Mouse (Mus musculus): Measurements from ENCODE around the gene Vwa5b2. TPM values are rescaled to one million over a fixed set of nuclear protein-coding genes. Genes with fewer than 3 reads are reported as not detected.

Gene Vwa5b2
- polyA plus RNA-seq (2016; fragmentation: Nextera tagmentation; extraction: Ambion mirVana): 1.7 and 4.5 TPM in 2 replicates

GRCm38 (mm10) chr16:20589366-20589938 is at the start of gene Vwa5b2:
Gene Vwa5b2, plus strand, starts transcription at chr16:20589471.
- H3K4me1 ChIP-seq: peaks cover 24% of the 10 kb centered on the region

DNA sequence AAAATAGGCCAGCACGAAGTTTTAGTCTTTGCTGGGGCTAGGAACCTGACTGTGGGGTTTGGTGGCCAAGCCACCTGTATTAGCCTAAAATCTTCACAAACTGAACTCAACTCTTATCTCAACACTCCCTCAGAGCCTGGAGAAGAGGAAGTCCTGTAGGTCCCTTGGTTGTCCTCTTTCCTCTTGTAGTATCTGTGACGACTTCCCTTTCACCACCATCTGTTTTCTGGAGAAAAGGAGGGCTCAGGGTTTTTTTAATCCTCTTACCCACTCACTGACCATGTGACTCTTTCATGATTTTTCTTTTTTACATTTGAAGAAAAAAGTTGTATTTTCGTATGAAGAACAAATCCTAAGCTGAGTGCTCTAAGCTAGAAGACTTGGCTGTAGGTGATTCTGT is 49.6 kb upstream of the Vwa5b2 start:
- 84% methylated on average over 3 of the region's 3 CpGs for WGBS
- no peaks in the 10 kb centered on the region for H3K9me3 ChIP-seq (replicated peaks)
- no peaks in the 10 kb centered on the region for H3K27me3 ChIP-seq (ENCODE audit: low read depth, poor library complexity, severe bottlenecking)
- DNase-seq (ENCODE audit: low spot score): no peak
- H3K27ac ChIP-seq (replicated peaks): no peak overlapping the region
- H3K4me1 ChIP-seq: peaks cover 29% of the 10 kb centered on the region
- H3K4me3 ChIP-seq: no peak overlapping the region
- peaks cover 68% of the 10 kb centered on the region for H3K36me3 ChIP-seq

More at GRCm38 (mm10) chr16:20589366-20589938, at the start of gene Vwa5b2:
- Histone ChIP-seq H3K4me3 (peak within 1 kb of the TSS; percentile 67), H3K36me3 (no peaks in the 10 kb centered on the region), H3K27me3 (ENCODE audit: low read depth, poor library complexity, severe bottlenecking) (peaks cover 64% of the 10 kb centered on the region), H3K9me3 (replicated peaks) (no peaks in the 10 kb centered on the region), H3K27ac (replicated peaks) (peak within 1 kb of the TSS; percentile 66)
- peak; percentile 62 for DNase-seq (ENCODE audit: low spot score)
- WGBS: under 1% methylated on average over 24 of the region's 24 CpGs

DNA sequence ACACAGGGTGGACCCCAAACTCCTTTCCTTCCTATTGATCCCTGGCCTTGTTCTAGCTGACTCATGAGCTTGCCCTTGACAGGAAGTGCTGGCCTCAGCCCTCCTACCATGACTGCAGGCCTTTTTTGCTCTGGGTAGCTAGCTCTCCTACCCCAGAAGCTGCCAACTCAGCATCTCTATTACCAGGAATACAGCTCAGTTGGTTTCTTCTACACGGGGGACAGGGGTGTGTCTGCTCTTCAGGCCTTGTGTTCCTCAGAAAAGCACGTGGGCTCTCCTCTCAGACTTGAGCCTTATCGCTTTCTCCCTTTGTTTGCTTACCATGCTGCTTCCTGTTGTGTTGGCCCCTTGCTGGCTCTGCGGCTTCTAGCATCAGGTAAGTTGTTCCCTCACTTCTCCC is 48.8 kb upstream of the Vwa5b2 start:
- peaks cover 76% of the 10 kb centered on the region for H3K36me3 ChIP-seq
- H3K4me3 ChIP-seq: no peak overlapping the region
- no peaks in the 10 kb centered on the region for H3K27me3 ChIP-seq (ENCODE audit: low read depth, poor library complexity, severe bottlenecking)
- H3K4me1 ChIP-seq: peaks cover 29% of the 10 kb centered on the region
- no peak for DNase-seq (ENCODE audit: low spot score)
- no peaks in the 10 kb centered on the region for H3K9me3 ChIP-seq (replicated peaks)
- 89% methylated on average over 4 of the region's 4 CpGs for WGBS
- no peak overlapping the region for H3K27ac ChIP-seq (replicated peaks)

GRCm38 (mm10) chr16:20545696-20546095 is 43.6 kb upstream of the Vwa5b2 start:
- no peaks in the 10 kb centered on the region for H3K9me3 ChIP-seq (replicated peaks)
- WGBS: 90% methylated on average over 10 of the region's 10 CpGs
- peaks cover 62% of the 10 kb centered on the region for H3K36me3 ChIP-seq

DNA sequence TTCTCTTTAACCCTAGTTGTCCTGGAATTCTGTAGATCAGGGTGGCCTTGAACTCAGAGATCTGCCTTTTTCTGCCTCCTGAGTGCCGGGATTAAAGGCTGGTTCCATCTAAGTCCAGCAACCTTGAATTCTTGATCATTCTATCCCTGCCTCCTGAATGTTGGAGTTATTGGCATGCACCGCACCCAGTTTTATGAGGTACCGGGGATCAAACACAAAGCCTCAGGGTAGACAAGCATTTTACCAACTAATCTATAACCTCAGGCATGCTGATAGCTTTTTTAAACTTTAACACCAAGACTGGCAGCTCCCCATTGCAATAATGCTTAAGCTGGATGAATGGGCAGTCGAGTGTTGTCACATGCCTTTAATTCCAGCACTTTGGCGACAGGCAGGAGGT is 41.8 kb upstream of the Vwa5b2 start:
- peaks cover 61% of the 10 kb centered on the region for H3K36me3 ChIP-seq

More at GRCm38 (mm10) chr16:20545696-20546095, 43.6 kb upstream of the Vwa5b2 start:
- peaks cover 18% of the 10 kb centered on the region for H3K4me1 ChIP-seq
- no peak overlapping the region for H3K27ac ChIP-seq (replicated peaks)
- no peaks in the 10 kb centered on the region for H3K27me3 ChIP-seq (ENCODE audit: low read depth, poor library complexity, severe bottlenecking)
- no peak for DNase-seq (ENCODE audit: low spot score)
- H3K4me3 ChIP-seq: no peak overlapping the region

GRCm38 (mm10) chr16:20548096-20548948 is 40.9 kb upstream of the Vwa5b2 start, which contains the start of gene Abcf3:
Gene Abcf3, plus strand, starts transcription at chr16:20548577.
- DNase-seq (ENCODE audit: low spot score): peak; percentile 98
- peak within 1 kb of the TSS; percentile 87 for H3K4me3 ChIP-seq
- peaks cover 18% of the 10 kb centered on the region for H3K4me1 ChIP-seq
- under 1% methylated on average over 56 of the region's 56 CpGs for WGBS
- H3K9me3 ChIP-seq (replicated peaks): no peaks in the 10 kb centered on the region
- peaks cover 62% of the 10 kb centered on the region for H3K36me3 ChIP-seq
- H3K27me3 ChIP-seq (ENCODE audit: low read depth, poor library complexity, severe bottlenecking): no peaks in the 10 kb centered on the region
- peak within 1 kb of the TSS; percentile 77 for H3K27ac ChIP-seq (replicated peaks)

More for the DNA sequence above, 41.8 kb upstream of the Vwa5b2 start:
- peak overlapping the region; percentile 87 for H3K4me3 ChIP-seq
- no peak for DNase-seq (ENCODE audit: low spot score)
- WGBS: 60% methylated on average over 5 of the region's 5 CpGs
- H3K27ac ChIP-seq (replicated peaks): peak overlapping the region; percentile 77; the same call in 1 of the 2 replicates
- H3K4me1 ChIP-seq: peaks cover 18% of the 10 kb centered on the region
- no peaks in the 10 kb centered on the region for H3K9me3 ChIP-seq (replicated peaks)
- no peaks in the 10 kb centered on the region for H3K27me3 ChIP-seq (ENCODE audit: low read depth, poor library complexity, severe bottlenecking)

- no peak for DNase-seq (ENCODE audit: low spot score)
- H3K36me3 ChIP-seq: peaks cover 63% of the 10 kb centered on the region
- WGBS: 56% methylated on average over 9 of the region's 9 CpGs
- peak overlapping the region; percentile 87 for H3K4me3 ChIP-seq
- peaks cover 18% of the 10 kb centered on the region for H3K4me1 ChIP-seq
- no peaks in the 10 kb centered on the region for H3K27me3 ChIP-seq (ENCODE audit: low read depth, poor library complexity, severe bottlenecking)
- H3K27ac ChIP-seq (replicated peaks): peak overlapping the region; percentile 77
- H3K9me3 ChIP-seq (replicated peaks): no peaks in the 10 kb centered on the region
Observed at GRCm38 (mm10) chr16:20549161-20549560, 40.1 kb upstream of the Vwa5b2 start.

DNA sequence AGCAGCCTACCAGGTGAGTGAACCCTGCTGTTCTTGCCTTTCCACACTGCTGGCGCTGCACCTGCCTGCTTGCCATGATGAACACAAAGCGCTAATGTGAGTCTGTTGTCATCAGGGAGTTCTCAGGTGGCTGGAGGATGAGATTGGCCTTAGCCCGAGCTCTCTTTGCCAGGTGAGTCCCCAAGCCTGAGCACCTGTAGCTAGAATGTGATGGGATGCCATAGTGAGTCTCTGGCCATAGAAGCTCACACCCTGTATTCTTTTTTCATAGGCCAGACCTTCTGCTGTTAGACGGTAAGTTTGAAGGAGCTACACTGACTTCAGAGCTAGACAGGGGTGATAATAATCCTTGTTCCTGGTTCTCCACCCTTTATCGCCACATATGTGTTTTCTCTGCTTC is 37.6 kb upstream of the Vwa5b2 start:
- H3K36me3 ChIP-seq: peaks cover 62% of the 10 kb centered on the region
- H3K9me3 ChIP-seq (replicated peaks): no peaks in the 10 kb centered on the region
- peaks cover 18% of the 10 kb centered on the region for H3K4me1 ChIP-seq
- 95% methylated on average over 5 of the region's 5 CpGs for WGBS
- DNase-seq (ENCODE audit: low spot score): no peak
- H3K4me3 ChIP-seq: no peak overlapping the region
- H3K27me3 ChIP-seq (ENCODE audit: low read depth, poor library complexity, severe bottlenecking): no peaks in the 10 kb centered on the region
- no peak overlapping the region for H3K27ac ChIP-seq (replicated peaks)

GRCm38 (mm10) chr16:20552594-20552993 is 36.7 kb upstream of the Vwa5b2 start:
- Histone ChIP-seq H3K27ac (replicated peaks) (no peak overlapping the region), H3K4me3 (no peak overlapping the region), H3K9me3 (replicated peaks) (no peaks in the 10 kb centered on the region), H3K4me1 (peaks cover 15% of the 10 kb centered on the region), H3K27me3 (ENCODE audit: low read depth, poor library complexity, severe bottlenecking) (no peaks in the 10 kb centered on the region), H3K36me3 (peaks cover 69% of the 10 kb centered on the region)
- WGBS: 83% methylated on average over 1 of the region's 1 CpGs
- no peak for DNase-seq (ENCODE audit: low spot score)

DNA sequence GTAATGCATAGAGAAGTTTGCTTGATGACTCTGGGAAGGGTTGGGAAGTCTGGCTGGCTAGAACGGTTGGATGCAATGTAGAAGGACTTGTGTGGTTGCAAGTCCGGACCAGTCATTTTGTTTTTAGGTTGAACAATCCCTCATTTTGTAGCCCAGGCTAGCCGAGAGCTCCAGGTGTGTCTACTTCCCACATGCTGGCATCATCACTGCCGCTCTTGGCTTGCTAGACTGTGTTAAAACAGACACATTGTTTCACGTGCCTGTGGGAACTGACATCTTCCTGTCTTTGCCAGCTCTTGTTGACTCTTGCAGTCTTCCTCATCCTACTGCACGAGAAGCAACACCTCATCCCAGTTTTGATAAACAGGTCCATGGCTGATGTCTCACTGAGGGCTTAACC is 34.3 kb upstream of the Vwa5b2 start:
- H3K4me1 ChIP-seq: no peaks in the 10 kb centered on the region
- no peak overlapping the region for H3K27ac ChIP-seq (replicated peaks)
- no peak overlapping the region for H3K4me3 ChIP-seq
- no peaks in the 10 kb centered on the region for H3K27me3 ChIP-seq (ENCODE audit: low read depth, poor library complexity, severe bottlenecking)
- WGBS: 92% methylated on average over 6 of the region's 6 CpGs
- no peaks in the 10 kb centered on the region for H3K9me3 ChIP-seq (replicated peaks)
- H3K36me3 ChIP-seq: peaks cover 91% of the 10 kb centered on the region
- DNase-seq (ENCODE audit: low spot score): no peak

DNA sequence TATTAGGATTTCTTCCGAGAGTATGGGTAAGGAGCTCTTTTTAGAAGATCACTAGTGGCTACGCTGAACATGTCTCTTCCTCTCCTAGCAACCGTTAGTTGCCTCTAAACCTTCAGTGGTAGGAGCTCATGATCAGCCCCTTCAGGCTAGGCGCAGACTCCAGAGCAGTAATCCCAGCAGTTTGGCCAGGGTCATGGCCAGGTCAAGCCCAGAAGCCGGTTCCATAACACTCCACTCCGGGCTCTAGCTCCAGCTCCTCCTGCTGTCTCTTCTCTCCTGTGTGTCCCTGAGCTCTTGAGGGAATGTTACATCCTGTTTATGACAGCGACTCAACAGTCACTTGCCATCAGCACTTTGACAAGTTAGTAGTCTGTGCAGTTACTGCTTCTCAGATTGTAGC is 31.9 kb upstream of the Vwa5b2 start:
- Histone ChIP-seq H3K4me3 (no peak overlapping the region), H3K27ac (replicated peaks) (no peak overlapping the region), H3K36me3 (peaks cover 92% of the 10 kb centered on the region), H3K9me3 (replicated peaks) (no peaks in the 10 kb centered on the region), H3K27me3 (ENCODE audit: low read depth, poor library complexity, severe bottlenecking) (no peaks in the 10 kb centered on the region), H3K4me1 (no peaks in the 10 kb centered on the region)
- WGBS: 83% methylated on average over 7 of the region's 7 CpGs
- no peak for DNase-seq (ENCODE audit: low spot score)

DNA sequence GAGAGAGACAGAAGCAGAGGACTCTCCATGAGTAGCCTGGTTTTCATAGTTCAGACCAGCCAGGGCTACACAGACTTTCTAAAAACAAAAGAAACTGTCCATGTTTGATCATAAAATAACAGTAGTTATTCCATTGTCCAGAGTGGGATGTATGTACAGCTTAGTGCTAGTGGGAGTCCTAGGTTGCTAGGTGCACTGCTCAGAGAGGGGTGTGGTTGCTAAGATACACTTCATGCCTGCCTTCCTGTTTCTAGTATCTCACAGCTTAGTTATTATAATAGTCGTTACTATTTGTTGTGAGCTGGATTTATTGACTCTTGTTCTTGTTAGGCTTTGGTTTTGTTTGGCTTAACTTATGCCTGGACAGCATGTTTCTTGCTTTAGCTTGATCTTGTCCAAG is 24.2 kb upstream of the Vwa5b2 start:
- Histone ChIP-seq H3K27ac (replicated peaks) (no peak overlapping the region), H3K9me3 (replicated peaks) (no peaks in the 10 kb centered on the region), H3K4me3 (no peak overlapping the region), H3K4me1 (no peaks in the 10 kb centered on the region), H3K36me3 (peaks cover 33% of the 10 kb centered on the region), H3K27me3 (ENCODE audit: low read depth, poor library complexity, severe bottlenecking) (no peaks in the 10 kb centered on the region)
- DNase-seq (ENCODE audit: low spot score): no peak
- 65% methylated on average over 1 of the region's 1 CpGs for WGBS

All from midbrain, embryonic 10.5 days (tissue).